Mouse (Mus musculus): Measurements from ENCODE around the gene Lsamp. TPM values are rescaled to one million over a fixed set of nuclear protein-coding genes. Genes with fewer than 3 reads are reported as not detected.

The Lsamp gene
- total and polyA plus RNA-seq, 2 experiments from 2014 or later = 116 to 210 TPM

GRCm38 (mm10) chr16:41088648-41089047 is 1104.5 kb downstream of the Lsamp start:
- 90% methylated on average over 2 of the region's 2 CpGs for WGBS
- Histone ChIP-seq H3K27ac (ENCODE audit: low read depth, low read length) (no peak overlapping the region), H3K4me1 (ENCODE audit: insufficient read depth, low read length) (no peaks in the 10 kb centered on the region), H3K36me3 (ENCODE audit: insufficient read depth, low read length) (no peaks in the 10 kb centered on the region), H3K9ac (replicated peaks; ENCODE audit: low read length, poor library complexity, severe bottlenecking) (no peak overlapping the region), H3K27me3 (ENCODE audit: insufficient read depth, low read length) (no peaks in the 10 kb centered on the region), H3K4me2 (ENCODE audit: low read depth, low read length, poor library complexity, severe bottlenecking) (no peak overlapping the region), H3K9me3 (ENCODE audit: low read length) (no peaks in the 10 kb centered on the region), H3K4me3 (ENCODE audit: low read depth, low read length) (no peak overlapping the region)
- no peak for ATAC-seq (ENCODE audit: low FRiP score)
- TF ChIP-seq CTCF (IDR thresholded peaks at IDR 0.05) = no peak
- no peak for DNase-seq (ENCODE audit: low spot score)

GRCm38 (mm10) chr16:41090092-41090491 is 1105.9 kb downstream of the Lsamp start:
- DNase-seq (ENCODE audit: low spot score) = peak; percentile 11
- no peak for ATAC-seq (ENCODE audit: low FRiP score)
- no peaks in the 10 kb centered on the region for H3K36me3 ChIP-seq (ENCODE audit: insufficient read depth, low read length)

GRCm38 (mm10) chr16:41091259-41091658 is 1107.1 kb downstream of the Lsamp start:
- no peak for DNase-seq (ENCODE audit: low spot score)
- TF ChIP-seq CTCF (IDR thresholded peaks at IDR 0.05) = no peak

More at GRCm38 (mm10) chr16:41090092-41090491, 1105.9 kb downstream of the Lsamp start:
- Histone ChIP-seq H3K9me3 (ENCODE audit: low read length) (no peaks in the 10 kb centered on the region), H3K27me3 (ENCODE audit: insufficient read depth, low read length) (no peaks in the 10 kb centered on the region), H3K4me2 (ENCODE audit: low read depth, low read length, poor library complexity, severe bottlenecking) (no peak overlapping the region), H3K4me1 (ENCODE audit: insufficient read depth, low read length) (no peaks in the 10 kb centered on the region), H3K4me3 (ENCODE audit: low read depth, low read length) (no peak overlapping the region), H3K27ac (ENCODE audit: low read depth, low read length) (no peak overlapping the region), H3K9ac (replicated peaks; ENCODE audit: low read length, poor library complexity, severe bottlenecking) (no peak overlapping the region)
- TF ChIP-seq CTCF (IDR thresholded peaks at IDR 0.05) = peak; percentile 56
- WGBS = 46% methylated on average over 2 of the region's 2 CpGs

GRCm38 (mm10) chr16:41102805-41103204 is 1118.6 kb downstream of the Lsamp start:
- DNase-seq (ENCODE audit: low spot score) (no peak), ATAC-seq (ENCODE audit: low FRiP score) (no peak)
- no peaks in the 10 kb centered on the region for H3K36me3 ChIP-seq (ENCODE audit: insufficient read depth, low read length)
- no peaks in the 10 kb centered on the region for H3K4me1 ChIP-seq (ENCODE audit: insufficient read depth, low read length)
- no peak overlapping the region for H3K9ac ChIP-seq (replicated peaks; ENCODE audit: low read length, poor library complexity, severe bottlenecking)
- 82% methylated on average over 3 of the region's 3 CpGs for WGBS
- H3K4me2 ChIP-seq (ENCODE audit: low read depth, low read length, poor library complexity, severe bottlenecking) = no peak overlapping the region
- no peak overlapping the region for H3K27ac ChIP-seq (ENCODE audit: low read depth, low read length)
- H3K4me3 ChIP-seq (ENCODE audit: low read depth, low read length) = no peak overlapping the region
- no peaks in the 10 kb centered on the region for H3K9me3 ChIP-seq (ENCODE audit: low read length)
- H3K27me3 ChIP-seq (ENCODE audit: insufficient read depth, low read length) = no peaks in the 10 kb centered on the region
- no peak for TF ChIP-seq CTCF (IDR thresholded peaks at IDR 0.05)

More at GRCm38 (mm10) chr16:41091259-41091658, 1107.1 kb downstream of the Lsamp start:
- no peak overlapping the region for H3K27ac ChIP-seq (ENCODE audit: low read depth, low read length)
- no peaks in the 10 kb centered on the region for H3K27me3 ChIP-seq (ENCODE audit: insufficient read depth, low read length)
- H3K4me3 ChIP-seq (ENCODE audit: low read depth, low read length) = no peak overlapping the region
- ATAC-seq (ENCODE audit: low FRiP score) = no peak
- H3K9me3 ChIP-seq (ENCODE audit: low read length) = no peaks in the 10 kb centered on the region
- H3K9ac ChIP-seq (replicated peaks; ENCODE audit: low read length, poor library complexity, severe bottlenecking) = no peak overlapping the region
- no peaks in the 10 kb centered on the region for H3K36me3 ChIP-seq (ENCODE audit: insufficient read depth, low read length)
- no peak overlapping the region for H3K4me2 ChIP-seq (ENCODE audit: low read depth, low read length, poor library complexity, severe bottlenecking)
- H3K4me1 ChIP-seq (ENCODE audit: insufficient read depth, low read length) = no peaks in the 10 kb centered on the region

GRCm38 (mm10) chr16:41124361-41124760 is 1140.2 kb downstream of the Lsamp start:
- H3K4me3 ChIP-seq (ENCODE audit: low read depth, low read length) = no peak overlapping the region
- 54% methylated on average over 2 of the region's 2 CpGs for WGBS
- H3K4me1 ChIP-seq (ENCODE audit: insufficient read depth, low read length) = no peaks in the 10 kb centered on the region
- H3K9ac ChIP-seq (replicated peaks; ENCODE audit: low read length, poor library complexity, severe bottlenecking) = no peak overlapping the region
- H3K9me3 ChIP-seq (ENCODE audit: low read length) = no peaks in the 10 kb centered on the region
- H3K4me2 ChIP-seq (ENCODE audit: low read depth, low read length, poor library complexity, severe bottlenecking) = no peak overlapping the region
- H3K27me3 ChIP-seq (ENCODE audit: insufficient read depth, low read length) = no peaks in the 10 kb centered on the region
- H3K27ac ChIP-seq (ENCODE audit: low read depth, low read length) = no peak overlapping the region
- no peak for ATAC-seq (ENCODE audit: low FRiP score)
- DNase-seq (ENCODE audit: low spot score) = no peak
- H3K36me3 ChIP-seq (ENCODE audit: insufficient read depth, low read length) = no peaks in the 10 kb centered on the region
- no peak for TF ChIP-seq CTCF (IDR thresholded peaks at IDR 0.05)

GRCm38 (mm10) chr16:41125051-41125450 is 1140.9 kb downstream of the Lsamp start:
- ATAC-seq (ENCODE audit: low FRiP score) (no peak), DNase-seq (ENCODE audit: low spot score) (no peak)
- WGBS = 97% methylated on average over 2 of the region's 2 CpGs
- Histone ChIP-seq H3K27ac (ENCODE audit: low read depth, low read length) (no peak overlapping the region), H3K4me3 (ENCODE audit: low read depth, low read length) (no peak overlapping the region), H3K9me3 (ENCODE audit: low read length) (no peaks in the 10 kb centered on the region), H3K4me2 (ENCODE audit: low read depth, low read length, poor library complexity, severe bottlenecking) (no peak overlapping the region), H3K9ac (replicated peaks; ENCODE audit: low read length, poor library complexity, severe bottlenecking) (no peak overlapping the region), H3K4me1 (ENCODE audit: insufficient read depth, low read length) (no peaks in the 10 kb centered on the region), H3K36me3 (ENCODE audit: insufficient read depth, low read length) (no peaks in the 10 kb centered on the region), H3K27me3 (ENCODE audit: insufficient read depth, low read length) (no peaks in the 10 kb centered on the region)
- TF ChIP-seq CTCF (IDR thresholded peaks at IDR 0.05) = no peak

Data from midbrain, postnatal 0 days (tissue).